Comparison of ENCODE assay signal across 15 mouse cellular contexts in genomic region chrX:69867601-69868000, GRCm38 (mm10).
"Had no signal": no experiment of that assay in that cellular context is flagged by ENCODE, and none has a peak within 500 bp of the region (broad histone marks: within the 10 kb centered on the region; RNA-seq: fewer than 3 reads in every experiment).

No protein-coding gene starts in this region.

- H3K9me3 ChIP-seq: kidney, embryonic 15.5 days; limb, embryonic 15.5 days; liver, embryonic 13.5 days; lung, embryonic 15.5 days; megakaryocyte, embryonic 14.5 days; midbrain, embryonic 15.5 days had no signal

- H3K4me2 ChIP-seq: kidney, embryonic 15.5 days; limb, embryonic 15.5 days; liver, embryonic 13.5 days; lung, embryonic 15.5 days; midbrain, embryonic 11.5 days; midbrain, embryonic 15.5 days had no signal

- ATAC-seq: liver, postnatal 0 days; midbrain, embryonic 15.5 days had no signal

- H3K36me3 ChIP-seq: kidney, embryonic 15.5 days; limb, embryonic 15.5 days; liver, embryonic 13.5 days; lung, embryonic 15.5 days; midbrain, embryonic 15.5 days had no signal

- H3K4me3 ChIP-seq: kidney, embryonic 15.5 days; limb, embryonic 15.5 days; liver, embryonic 13.5 days; lung, embryonic 15.5 days; megakaryocyte, embryonic 14.5 days; midbrain, embryonic 15.5 days had no signal

- DNase-seq: kidney, adult 2 months; kidney, postnatal 14 days; liver, embryonic 13.5 days; liver, postnatal 0 days; lung, postnatal 14 days; spleen, adult 18-20 months; thymus, adult 18-20 months; thymus, postnatal 14 days had no signal

- H3K27ac ChIP-seq: kidney, embryonic 15.5 days; limb, embryonic 15.5 days; liver, embryonic 13.5 days; lung, embryonic 15.5 days; macrophage; midbrain, embryonic 15.5 days had no signal

- H3K27me3 ChIP-seq: kidney, embryonic 15.5 days; limb, embryonic 15.5 days; liver, embryonic 13.5 days; lung, embryonic 15.5 days; midbrain, embryonic 15.5 days had no signal

- H3K4me1 ChIP-seq: kidney, embryonic 15.5 days; limb, embryonic 15.5 days; liver, embryonic 13.5 days; lung, embryonic 15.5 days; megakaryocyte, embryonic 14.5 days; midbrain, embryonic 15.5 days had no signal

- H3K9ac ChIP-seq: kidney, embryonic 15.5 days; limb, embryonic 15.5 days; liver, embryonic 13.5 days; liver, postnatal 0 days; lung, embryonic 15.5 days; midbrain, embryonic 15.5 days had no signal
